Mouse (Mus musculus): ENCODE results near the gene Fastkd5. TPM values are rescaled to one million over a fixed set of nuclear protein-coding genes. Genes with fewer than 3 reads are reported as not detected.

Fastkd5 gene
- polyA plus RNA-seq, 1 experiment, result 3.7 TPM

GRCm38 (mm10) chr2:130564063-130564462 is 65.8 kb downstream of the Fastkd5 start:
- WGBS, result 2% methylated on average over 23 of the region's 23 CpGs
- no peaks in the 10 kb centered on the region for H3K27me3 ChIP-seq (ENCODE audit: control insufficient read depth, insufficient read depth, low read length)
- DNase-seq, result no peak
- peaks cover 4% of the 10 kb centered on the region; the same call in 1 of the 2 replicates for H3K36me3 ChIP-seq (ENCODE audit: control insufficient read depth, insufficient read depth, low read length)
- no peak overlapping the region for H3K27ac ChIP-seq (ENCODE audit: control insufficient read depth, insufficient read depth, low read length)
- H3K4me1 ChIP-seq (replicated peaks; ENCODE audit: control insufficient read depth, insufficient read depth, low read length), result peaks cover 13% of the 10 kb centered on the region
- peak overlapping the region; percentile 84 for H3K4me3 ChIP-seq (ENCODE audit: control insufficient read depth, insufficient read depth, low read length)
- TF ChIP-seq CTCF (IDR thresholded peaks at IDR 0.05; ENCODE audit: borderline replicate concordance, control insufficient read depth, extremely low read depth, insufficient read depth, low read length, poor library complexity), result no peak
- TF ChIP-seq POLR2A (IDR thresholded peaks at IDR 0.05; ENCODE audit: control insufficient read depth, extremely low read depth, insufficient read depth, low read length, poor library complexity), result no peak

Other genes starting within 250 kb of the Fastkd5 start
- gene Cpxm1, start 232.5 kb downstream of the Fastkd5 start, polyA plus RNA-seq (2012; rRNA removed), result 7.2 and 9.6 TPM in 2 replicates
- not detected in 2 replicates for gene Gm28372, start 224.8 kb downstream of the Fastkd5 start, polyA plus RNA-seq (2012; rRNA removed)
- gene 1700020A23Rik, start 224.8 kb downstream of the Fastkd5 start, polyA plus RNA-seq (2012; rRNA removed), result 0.26 TPM in 1 of 2 replicates, not detected in the other
- not detected in 2 replicates for gene Tmem239, start 223.5 kb downstream of the Fastkd5 start, polyA plus RNA-seq (2012; rRNA removed)
- gene Vps16, start 205.7 kb downstream of the Fastkd5 start, polyA plus RNA-seq (2012; rRNA removed), result 189 and 213 TPM in 2 replicates
- gene Pced1a, start 205.3 kb downstream of the Fastkd5 start, polyA plus RNA-seq (2012; rRNA removed), result 42.8 and 44.7 TPM in 2 replicates
- 109 and 113 TPM in 2 replicates for gene Ptpra, start 179.7 kb downstream of the Fastkd5 start, polyA plus RNA-seq (2012; rRNA removed)
- 112 and 117 TPM in 2 replicates for gene Mrps26, start 66.3 kb downstream of the Fastkd5 start, polyA plus RNA-seq (2012; rRNA removed)
- 2.3 and 3.9 TPM in 2 replicates for gene Oxt, start 53.9 kb downstream of the Fastkd5 start, polyA plus RNA-seq (2012; rRNA removed)
- 1.9 and 2.9 TPM in 2 replicates for gene Avp, start 47.5 kb downstream of the Fastkd5 start, polyA plus RNA-seq (2012; rRNA removed)
- gene Ubox5, start within 50 bp of the Fastkd5 start, polyA plus RNA-seq (2012; rRNA removed), result 10.7 and 11.8 TPM in 2 replicates
- 7.6 and 9.2 TPM in 2 replicates for gene Lzts3, start 12.8 kb upstream of the Fastkd5 start, polyA plus RNA-seq (2012; rRNA removed)
- 40.9 and 53.0 TPM in 2 replicates for gene Ddrgk1, start 34.6 kb upstream of the Fastkd5 start, polyA plus RNA-seq (2012; rRNA removed)
- 42.9 and 43.3 TPM in 2 replicates for gene Itpa, start 37.6 kb upstream of the Fastkd5 start, polyA plus RNA-seq (2012; rRNA removed)
- gene Slc4a11, start 67.5 kb upstream of the Fastkd5 start, polyA plus RNA-seq (2012; rRNA removed), result 12.5 and 13.6 TPM in 2 replicates

All from thymus, adult 2 months (tissue).